Mouse (Mus musculus) liver, embryonic 14.5 days (tissue): ENCODE measurements around the gene Pde5a.

Experiments used
- CTCF ChIP-seq: IDR thresholded peaks from 2 replicates; pipeline ENCODE4 v1.5.1; 2016; ENCODE audit warnings: antibody characterized with exemption, low read depth, control low read depth
- EP300 ChIP-seq: IDR thresholded peaks from 2 replicates; pipeline ENCODE4 v1.6.1; 2016; ENCODE audit warnings: antibody characterized with exemption, low read depth

- TF ChIP-seq CTCF (no peak), EP300 (no peak)
Observed at GRCm38 (mm10) chr3:122828270-122829058, 99.7 kb downstream of the Pde5a start.
